Mouse (Mus musculus) liver, adult 2 months (tissue): ENCODE results near the gene Rpl38. TPM values are rescaled to one million over a fixed set of nuclear protein-coding genes. Genes with fewer than 3 reads are reported as not detected.
"Not testable (repeated sequence)": the region's sequence is repeated elsewhere in the genome, so short reads cannot be mapped to it uniquely, and the experiment has no call there.

Experiments used
- DNase-seq: peaks from one replicate; pipeline ENCODE4 v3.0.0-alpha.2; 2011; ENCODE audit warnings: low read depth, low spot score; ENCODE audit errors: extremely low read depth
- H3K27ac ChIP-seq: fragments of 200-500 bp; replicated peaks from 2 replicates; pipeline ENCODE4 v1.5.1; 2012; ENCODE audit warnings: low read depth, mild to moderate bottlenecking, control low read depth, inconsistent platforms, low read length; ENCODE audit not compliant: insufficient read depth
- H3K27me3 ChIP-seq: fragments of 200-500 bp; 2 replicates; pipeline ENCODE4 v1.6.1; 2012; ENCODE audit warnings: mild to moderate bottlenecking, moderate library complexity, low read length, inconsistent platforms; ENCODE audit not compliant: control insufficient read depth, insufficient read depth
- H3K36me3 ChIP-seq: fragments of 200-500 bp; 2 replicates; pipeline ENCODE4 v1.6.1; 2012; ENCODE audit warnings: low read length, inconsistent platforms; ENCODE audit not compliant: control insufficient read depth, insufficient read depth
- H3K4me1 ChIP-seq: fragments of 200-500 bp; 2 replicates; pipeline ENCODE4 v1.6.1; 2011; ENCODE audit warnings: low read length; ENCODE audit not compliant: control insufficient read depth, insufficient read depth
- H3K4me3 ChIP-seq: fragments of 200-500 bp; 2 replicates; pipeline ENCODE4 v1.5.1; 2011; ENCODE audit warnings: low read depth, mild to moderate bottlenecking, control low read depth, low read length, moderate library complexity; ENCODE audit not compliant: insufficient read depth
- H3K79me2 ChIP-seq: fragments of 200-500 bp; 2 replicates; pipeline ENCODE4 v1.6.1; 2012; ENCODE audit warnings: inconsistent platforms, mild to moderate bottlenecking, low read length, moderate library complexity; ENCODE audit not compliant: control insufficient read depth, insufficient read depth
- H3K9ac ChIP-seq: fragments of 200-500 bp; 2 replicates; pipeline ENCODE4 v1.6.1; 2012; ENCODE audit warnings: low read depth, mild to moderate bottlenecking, control low read depth, inconsistent platforms, low read length
- CTCF ChIP-seq: fragments of 200-500 bp; IDR thresholded peaks from 2 replicates; pipeline ENCODE4 v1.5.1; 2011; ENCODE audit warnings: low read depth, low read length, control low read depth
- POLR2A ChIP-seq: fragments of 200-500 bp; IDR thresholded peaks from 2 replicates; pipeline ENCODE4 v1.6.1; 2011; ENCODE audit warnings: low read length, control low read depth; ENCODE audit not compliant: insufficient read depth; ENCODE audit errors: extremely low read depth
- WGBS: fragments of 180-500 bp; shearing (Covaris S2); methylation state at CpG from one replicate; pipeline ENCODE4 v1.1.7; 2018; 5-methylcytosine and 5-hydroxymethylcytosine counted together
- polyA plus RNA-seq: library from polyadenylated mRNA; depleted of rRNA; stranded (reverse); fragments of >200 nt; gene quantifications from 2 replicates; pipeline ENCODE4 v1.2.3, GENCODE M21; 2012
- total RNA-seq: library from RNA; depleted of rRNA; stranded (reverse); fragments of >200 nt; gene quantifications from 2 replicates; pipeline ENCODE4 v1.2.3, GENCODE M21; 2014

Rpl38 gene
- total and polyA plus RNA-seq, 2 experiments, result 258 to 1,006 TPM

- Histone ChIP-seq H3K27me3 (no peaks in the 10 kb centered on the region), H3K79me2 (peaks cover 11% of the 10 kb centered on the region; the same call in 1 of the 2 replicates), H3K4me3 (no peak overlapping the region), H3K36me3 (peaks cover 15% of the 10 kb centered on the region; the same call in 1 of the 2 replicates), H3K9ac (no peak overlapping the region), H3K4me1 (peaks cover 11% of the 10 kb centered on the region), H3K27ac (no peak overlapping the region)
- no peak for DNase-seq
- WGBS, result 55% methylated on average over 9 of the region's 9 CpGs
- TF ChIP-seq POLR2A (no peak), CTCF (peak; percentile 73)
These were observed 4.7 kb downstream of the Rpl38 start for GRCm38 (mm10) chr11:114672794-114673718.

GRCm38 (mm10) chr11:114673719-114674050 is 5.4 kb downstream of the Rpl38 start:
- H3K27ac ChIP-seq, result no peak overlapping the region
- H3K9ac ChIP-seq, result no peak overlapping the region
- no peak for DNase-seq
- H3K36me3 ChIP-seq, result peaks cover 15% of the 10 kb centered on the region; the same call in 1 of the 2 replicates
- H3K4me3 ChIP-seq, result no peak overlapping the region
- WGBS, result 92% methylated on average over 2 of the region's 2 CpGs
- H3K27me3 ChIP-seq, result no peaks in the 10 kb centered on the region
- peaks cover 16% of the 10 kb centered on the region for H3K4me1 ChIP-seq
- H3K79me2 ChIP-seq, result peaks cover 16% of the 10 kb centered on the region; the same call in 1 of the 2 replicates
- TF ChIP-seq POLR2A, result no peak
- TF ChIP-seq CTCF, result no peak

- Histone ChIP-seq H3K79me2 (peaks cover 17% of the 10 kb centered on the region; the same call in 1 of the 2 replicates), H3K27ac (no peak overlapping the region), H3K27me3 (no peaks in the 10 kb centered on the region), H3K4me3 (no peak overlapping the region), H3K36me3 (peaks cover 15% of the 10 kb centered on the region; the same call in 1 of the 2 replicates), H3K4me1 (peaks cover 17% of the 10 kb centered on the region), H3K9ac (no peak overlapping the region)
- no peak for DNase-seq
- 66% methylated on average over 8 of the region's 8 CpGs for WGBS
- TF ChIP-seq CTCF (no peak), POLR2A (no peak)
These were observed 5.9 kb downstream of the Rpl38 start for GRCm38 (mm10) chr11:114674180-114674579.

- 100% methylated on average over 2 of the region's 3 CpGs for WGBS
- H3K27me3 ChIP-seq, DNase-seq, H3K27ac ChIP-seq, H3K4me3 ChIP-seq, H3K9ac ChIP-seq: not testable (repeated sequence)
- Histone ChIP-seq H3K4me1 (peaks cover 21% of the 10 kb centered on the region), H3K79me2 (peaks cover 18% of the 10 kb centered on the region; the same call in 1 of the 2 replicates), H3K36me3 (peaks cover 15% of the 10 kb centered on the region; the same call in 1 of the 2 replicates)
These were observed 6.5 kb downstream of the Rpl38 start for GRCm38 (mm10) chr11:114674796-114675195.

- H3K4me1 ChIP-seq, result peaks cover 25% of the 10 kb centered on the region
- H3K27me3 ChIP-seq, result no peaks in the 10 kb centered on the region
- peak within 1 kb of the TSS; percentile 78 for H3K4me3 ChIP-seq
- peak within 1 kb of the TSS; percentile 81 for H3K9ac ChIP-seq
- peaks cover 18% of the 10 kb centered on the region; the same call in 1 of the 2 replicates for H3K79me2 ChIP-seq
- WGBS, result under 1% methylated on average over 40 of the region's 40 CpGs
- TF ChIP-seq POLR2A (peak; percentile 94), CTCF (0 out of 2 replicates have a peak, but pooled peaks have one; percentile 2)
- H3K27ac ChIP-seq, result peak within 1 kb of the TSS; percentile 85
- peaks cover 15% of the 10 kb centered on the region; the same call in 1 of the 2 replicates for H3K36me3 ChIP-seq
- peak; percentile 84 for DNase-seq
These were observed 7.1 kb downstream of the Rpl38 start, which contains the start of gene Ttyh2 for GRCm38 (mm10) chr11:114675341-114675825. Ttyh2 (plus strand) TSS chr11:114675431.
